Mouse (Mus musculus) liver, postnatal 0 days (tissue): ENCODE data around the gene Pptc7.

ENCODE experiments used
- CTCF ChIP-seq: sonication (generic); IDR thresholded peaks from 2 replicates; pipeline ENCODE4 v1.5.1; 2016; ENCODE audit warnings: antibody characterized with exemption, low read depth
- EP300 ChIP-seq: IDR thresholded peaks from 2 replicates; pipeline ENCODE4 v1.6.1; 2016; ENCODE audit warnings: antibody characterized with exemption, low read depth, mild to moderate bottlenecking

- TF ChIP-seq CTCF (no peak), EP300 (no peak)
Observed at GRCm38 (mm10) chr5:122287026-122287425, 2.9 kb downstream of the Pptc7 start.
